In the genomic region with DNA sequence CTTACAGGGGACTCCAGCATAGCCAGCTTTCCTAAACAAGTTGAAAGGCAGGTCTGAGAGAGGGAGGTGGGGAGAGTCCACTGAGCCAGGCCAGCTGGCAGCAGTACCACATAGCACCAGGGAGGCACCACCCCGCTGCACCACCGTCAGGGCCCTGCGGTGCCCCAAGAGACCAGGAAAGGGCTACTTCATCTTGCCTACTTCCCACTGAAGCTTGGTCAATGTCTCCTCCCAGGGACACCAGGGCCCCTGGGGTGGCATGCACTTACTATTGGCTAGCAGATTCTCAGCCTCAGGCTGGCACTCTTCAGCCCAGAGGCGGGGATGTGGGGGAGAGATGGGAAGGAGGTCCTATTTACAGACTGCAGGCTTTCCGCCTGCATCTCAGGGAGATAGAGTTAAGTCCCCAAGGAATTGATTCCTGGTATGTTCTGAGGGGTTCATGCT, we compare ENCODE assay signal across 8 mouse cellular contexts. TPM values are rescaled to one million over a fixed set of nuclear protein-coding genes. Genes with fewer than 3 reads are reported as not detected.
DNase-seq lines count a peak whose midpoint lies in the region; ATAC-seq and TF ChIP-seq lines count a peak whose summit lies in the region.

No protein-coding gene starts in this region.

- 0 out of 2 replicates have a peak overlapping the region, but pooled peaks have one; percentile 94 for H3K4me2 ChIP-seq in embryonic facial prominence, embryonic 14.5 days (ENCODE audit: low read depth, low read length)
- H3K4me2 ChIP-seq in hindbrain, postnatal 0 days (ENCODE audit: low read depth, low read length) = peak overlapping the region; percentile 67
- H3K4me2 ChIP-seq in stomach, postnatal 0 days (replicated peaks; ENCODE audit: low read depth) = peak overlapping the region; percentile 90

- H3K27ac ChIP-seq in embryonic facial prominence, embryonic 14.5 days (replicated peaks; ENCODE audit: low read depth, low read length) = no peak overlapping the region
- no peak overlapping the region for H3K27ac ChIP-seq in embryonic facial prominence, embryonic 10.5 days (replicated peaks)
- peak overlapping the region; percentile 40 for H3K27ac ChIP-seq in spleen, adult 2 months (ENCODE audit: insufficient read depth, low read length)
- H3K27ac ChIP-seq in hindbrain, postnatal 0 days = peak overlapping the region; percentile 90; the same call in 1 of the 2 replicates
- peak overlapping the region; percentile 77 for H3K27ac ChIP-seq in stomach, postnatal 0 days (replicated peaks)

- H3K4me3 ChIP-seq in embryonic facial prominence, embryonic 14.5 days (ENCODE audit: low read depth, low read length) = peak overlapping the region; percentile 58; the same call in 1 of the 2 replicates
- H3K4me3 ChIP-seq in embryonic facial prominence, embryonic 10.5 days = no peak overlapping the region
- peak overlapping the region; percentile 69; the same call in 1 of the 2 replicates for H3K4me3 ChIP-seq in spleen, adult 2 months (ENCODE audit: extremely low read depth, insufficient read depth, insufficient read length)
- peak overlapping the region; percentile 77 for H3K4me3 ChIP-seq in hindbrain, postnatal 0 days (ENCODE audit: low read length)
- H3K4me3 ChIP-seq in stomach, postnatal 0 days (ENCODE audit: low read depth, low read length) = peak overlapping the region; percentile 56

- no peaks in the 10 kb centered on the region for H3K4me1 ChIP-seq in embryonic facial prominence, embryonic 14.5 days (ENCODE audit: control insufficient read depth, insufficient read depth, low read length)
- H3K4me1 ChIP-seq in embryonic facial prominence, embryonic 10.5 days = peaks cover 24% of the 10 kb centered on the region
- H3K4me1 ChIP-seq in spleen, adult 2 months (ENCODE audit: control insufficient read depth, insufficient read depth, insufficient read length) = peaks cover 2% of the 10 kb centered on the region; the same call in 1 of the 2 replicates
- H3K4me1 ChIP-seq in hindbrain, postnatal 0 days (ENCODE audit: insufficient read depth, low read length) = peaks cover 10% of the 10 kb centered on the region
- 0 out of 2 replicates have a peak, but pooled peaks cover 2% of the 10 kb centered on the region for H3K4me1 ChIP-seq in stomach, postnatal 0 days (replicated peaks; ENCODE audit: control insufficient read depth, insufficient read depth)

- no peaks in the 10 kb centered on the region for H3K9me3 ChIP-seq in embryonic facial prominence, embryonic 14.5 days (ENCODE audit: control insufficient read depth, low read length)
- no peaks in the 10 kb centered on the region for H3K9me3 ChIP-seq in embryonic facial prominence, embryonic 10.5 days
- no peaks in the 10 kb centered on the region for H3K9me3 ChIP-seq in hindbrain, postnatal 0 days (ENCODE audit: low read length)
- H3K9me3 ChIP-seq in stomach, postnatal 0 days (ENCODE audit: control insufficient read depth, low read length) = no peaks in the 10 kb centered on the region

- H3K36me3 ChIP-seq in embryonic facial prominence, embryonic 14.5 days (ENCODE audit: control insufficient read depth, insufficient read depth, low read length) = no peaks in the 10 kb centered on the region
- H3K36me3 ChIP-seq in embryonic facial prominence, embryonic 10.5 days (replicated peaks) = no peaks in the 10 kb centered on the region
- H3K36me3 ChIP-seq in spleen, adult 2 months (ENCODE audit: control insufficient read depth, insufficient read depth, low read length) = no peaks in the 10 kb centered on the region
- no peaks in the 10 kb centered on the region for H3K36me3 ChIP-seq in hindbrain, postnatal 0 days (ENCODE audit: insufficient read depth, low read length)
- H3K36me3 ChIP-seq in stomach, postnatal 0 days (ENCODE audit: control insufficient read depth, insufficient read depth, low read length) = no peaks in the 10 kb centered on the region

- no peak for DNase-seq in embryonic facial prominence, embryonic 14.5 days (ENCODE audit: low spot score)
- no peak for DNase-seq in embryonic facial prominence, embryonic 10.5 days (ENCODE audit: low spot score)
- DNase-seq in spleen, adult 2 months (ENCODE audit: low read depth in 1 of 2, low spot score in 2 of 2) = no peak
- DNase-seq in spleen, adult 12 weeks (ENCODE audit: low spot score) = no peak
- peak; percentile 53 for DNase-seq in hindbrain, postnatal 0 days (ENCODE audit: low spot score)
- DNase-seq in lung, postnatal 36 days = peak; percentile 26
- DNase-seq in stomach, postnatal 0 days (ENCODE audit: low spot score) = peak; percentile 67
- DNase-seq in ovary, postnatal 14 days (ENCODE audit: low spot score) = no peak

- TF ChIP-seq POLR2A in spleen, adult 2 months (IDR thresholded peaks at IDR 0.05; ENCODE audit: low read depth, low read length) = no peak

- ATAC-seq in embryonic facial prominence, embryonic 14.5 days (ENCODE audit: low read depth) = no peak
- ATAC-seq in hindbrain, postnatal 0 days = peak; percentile 43; the same call in 1 of the 2 replicates
- ATAC-seq in stomach, postnatal 0 days (ENCODE audit: low FRiP score, low TSS enrichment) = peak; percentile 67

- H3K9ac ChIP-seq in embryonic facial prominence, embryonic 14.5 days (ENCODE audit: low read depth, low read length) = no peak overlapping the region
- peak overlapping the region; percentile 81 for H3K9ac ChIP-seq in hindbrain, postnatal 0 days (replicated peaks; ENCODE audit: low read length)
- peak overlapping the region; percentile 87; the same call in 1 of the 2 replicates for H3K9ac ChIP-seq in stomach, postnatal 0 days (ENCODE audit: low read length)

- TF ChIP-seq CTCF in spleen, adult 2 months (IDR thresholded peaks at IDR 0.05; ENCODE audit: extremely low read depth, insufficient read depth, insufficient read length, insufficient replicate concordance) = no peak
- peak; percentile 45 for TF ChIP-seq CTCF in hindbrain, postnatal 0 days (IDR thresholded peaks at IDR 0.05; ENCODE audit: low read depth)
- peak; percentile 42 for TF ChIP-seq CTCF in stomach, postnatal 0 days (IDR thresholded peaks at IDR 0.05; ENCODE audit: low read depth)

- WGBS in embryonic facial prominence, embryonic 14.5 days = 58% methylated on average over 5 of the region's 5 CpGs
- 63% methylated on average over 5 of the region's 5 CpGs for WGBS in embryonic facial prominence, embryonic 10.5 days
- 34% methylated on average over 5 of the region's 5 CpGs for WGBS in spleen, adult 2 months
- WGBS in hindbrain, postnatal 0 days = 22% methylated on average over 5 of the region's 5 CpGs
- 79% methylated on average over 3 of the region's 5 CpGs for WGBS in stomach, postnatal 0 days

- H3K27me3 ChIP-seq in embryonic facial prominence, embryonic 14.5 days (replicated peaks; ENCODE audit: control insufficient read depth, insufficient read depth, low read length) = peaks cover 34% of the 10 kb centered on the region
- H3K27me3 ChIP-seq in embryonic facial prominence, embryonic 10.5 days (replicated peaks; ENCODE audit: low read depth, poor library complexity, severe bottlenecking) = peaks cover 67% of the 10 kb centered on the region
- no peaks in the 10 kb centered on the region for H3K27me3 ChIP-seq in spleen, adult 2 months (ENCODE audit: control insufficient read depth, insufficient read depth, low read length)
- no peaks in the 10 kb centered on the region for H3K27me3 ChIP-seq in hindbrain, postnatal 0 days (ENCODE audit: insufficient read depth, low read length)
- H3K27me3 ChIP-seq in stomach, postnatal 0 days (ENCODE audit: control insufficient read depth, insufficient read depth, low read length) = no peaks in the 10 kb centered on the region

- no peak for TF ChIP-seq EP300 in stomach, postnatal 0 days (optimal IDR thresholded peaks at IDR 0.05)

RNA-seq across cellular contexts. Expression of a gene that starts 1.4 kb away (rescaled TPM):
- polyA plus RNA-seq in embryonic facial prominence, embryonic 14.5 days (2014; fragmentation: Nextera tagmentation; extraction: Ambion mirVana) = 5.1 and 5.7 TPM in 2 replicates
- 0.51 and 0.54 TPM in 2 replicates for polyA plus RNA-seq in embryonic facial prominence, embryonic 10.5 days (2016; fragmentation: Nextera tagmentation; extraction: Ambion mirVana)
- polyA plus RNA-seq in spleen, adult 2 months (2012; rRNA removed) = 23.2 and 29.5 TPM in 2 replicates
- total RNA-seq in hindbrain, postnatal 0 days (2014; rRNA removed) = 241 and 242 TPM in 2 replicates
- polyA plus RNA-seq in hindbrain, postnatal 0 days (2015; fragmentation: Nextera tagmentation; extraction: Ambion mirVana) = 123 and 128 TPM in 2 replicates
- polyA plus RNA-seq in stomach, postnatal 0 days (2015; fragmentation: Nextera tagmentation; extraction: Ambion mirVana) = 13.8 and 14.9 TPM in 2 replicates

RNA-seq across cellular contexts. Expression of a gene that starts 27.1 kb away (rescaled TPM):
- 106 and 107 TPM in 2 replicates for polyA plus RNA-seq in embryonic facial prominence, embryonic 14.5 days (2014; fragmentation: Nextera tagmentation; extraction: Ambion mirVana)
- 116 and 122 TPM in 2 replicates for polyA plus RNA-seq in embryonic facial prominence, embryonic 10.5 days (2016; fragmentation: Nextera tagmentation; extraction: Ambion mirVana)
- polyA plus RNA-seq in spleen, adult 2 months (2012; rRNA removed) = 27.2 and 36.2 TPM in 2 replicates
- 93.7 and 106 TPM in 2 replicates for total RNA-seq in hindbrain, postnatal 0 days (2014; rRNA removed)
- polyA plus RNA-seq in hindbrain, postnatal 0 days (2015; fragmentation: Nextera tagmentation; extraction: Ambion mirVana) = 86.3 and 91.0 TPM in 2 replicates
- polyA plus RNA-seq in stomach, postnatal 0 days (2015; fragmentation: Nextera tagmentation; extraction: Ambion mirVana) = 109 and 114 TPM in 2 replicates

RNA-seq across cellular contexts. Expression of a gene that starts 28.3 kb away (rescaled TPM):
- polyA plus RNA-seq in embryonic facial prominence, embryonic 14.5 days (2014; fragmentation: Nextera tagmentation; extraction: Ambion mirVana) = 11.5 and 11.8 TPM in 2 replicates
- polyA plus RNA-seq in embryonic facial prominence, embryonic 10.5 days (2016; fragmentation: Nextera tagmentation; extraction: Ambion mirVana) = not detected in 2 replicates
- polyA plus RNA-seq in spleen, adult 2 months (2012; rRNA removed) = not detected in 2 replicates
- total RNA-seq in hindbrain, postnatal 0 days (2014; rRNA removed) = not detected in 2 replicates
- polyA plus RNA-seq in hindbrain, postnatal 0 days (2015; fragmentation: Nextera tagmentation; extraction: Ambion mirVana) = not detected in 2 replicates
- polyA plus RNA-seq in stomach, postnatal 0 days (2015; fragmentation: Nextera tagmentation; extraction: Ambion mirVana) = 4.8 and 8.5 TPM in 2 replicates

RNA-seq across cellular contexts. Expression of a gene that starts 53.4 kb away (rescaled TPM):
- polyA plus RNA-seq in embryonic facial prominence, embryonic 14.5 days (2014; fragmentation: Nextera tagmentation; extraction: Ambion mirVana) = 2.0 and 2.8 TPM in 2 replicates
- polyA plus RNA-seq in embryonic facial prominence, embryonic 10.5 days (2016; fragmentation: Nextera tagmentation; extraction: Ambion mirVana) = 1.7 and 2.5 TPM in 2 replicates
- polyA plus RNA-seq in spleen, adult 2 months (2012; rRNA removed) = 32.2 and 36.3 TPM in 2 replicates
- 8.1 and 10.1 TPM in 2 replicates for total RNA-seq in hindbrain, postnatal 0 days (2014; rRNA removed)
- polyA plus RNA-seq in hindbrain, postnatal 0 days (2015; fragmentation: Nextera tagmentation; extraction: Ambion mirVana) = 3.7 and 4.4 TPM in 2 replicates
- 3.5 TPM in 2 replicates for polyA plus RNA-seq in stomach, postnatal 0 days (2015; fragmentation: Nextera tagmentation; extraction: Ambion mirVana)

Comparison
In these comparisons a context has a peak if more than half of its experiments do, and no peak if none do; other contexts are left out.
1. DNase-seq: peak in hindbrain, postnatal 0 days (single experiment), lung, postnatal 36 days (single experiment) and stomach, postnatal 0 days (single experiment); none in embryonic facial prominence, embryonic 14.5 days (single experiment), embryonic facial prominence, embryonic 10.5 days (single experiment), spleen, adult 2 months (0 of 2), spleen, adult 12 weeks (single experiment) and ovary, postnatal 14 days (single experiment).
2. H3K27ac ChIP-seq: peak in spleen, adult 2 months (single experiment), hindbrain, postnatal 0 days (single experiment) and stomach, postnatal 0 days (single experiment); none in embryonic facial prominence, embryonic 14.5 days (single experiment) and embryonic facial prominence, embryonic 10.5 days (single experiment).
3. Peak in every context shown above with its lines, with median percentiles within 50 percentile points of each other: H3K4me2 ChIP-seq.